Mouse (Mus musculus) forebrain, embryonic 15.5 days (tissue): ENCODE results near the gene Rnf11. TPM values are rescaled to one million over a fixed set of nuclear protein-coding genes. Genes with fewer than 3 reads are reported as not detected.
"Not testable (repeated sequence)": the region's sequence is repeated elsewhere in the genome, so short reads cannot be mapped to it uniquely, and the experiment has no call there.

Experiments used
- ATAC-seq: fragments of 200-750 bp; cut with Nextera tagmentation; replicated peaks from 2 replicates; pipeline ENCODE4 v1.8.0; 2017; ENCODE audit warnings: mild to moderate bottlenecking, moderate TSS enrichment, moderate library complexity
- H3K27ac ChIP-seq: fragments of 300-500 bp; sonication (generic); replicated peaks from 2 replicates; pipeline ENCODE4 v1.5.1; 2015; ENCODE audit warnings: mild to moderate bottlenecking, inconsistent platforms
- H3K27me3 ChIP-seq: fragments of 300-500 bp; sonication (generic); 2 replicates; pipeline ENCODE4 v1.6.1; 2015; ENCODE audit warnings: inconsistent platforms
- H3K36me3 ChIP-seq: fragments of 300-500 bp; sonication (generic); 2 replicates; pipeline ENCODE4 v1.6.1; 2015; ENCODE audit warnings: mild to moderate bottlenecking, inconsistent platforms
- H3K4me1 ChIP-seq: fragments of 300-500 bp; sonication (generic); 2 replicates; pipeline ENCODE4 v1.6.1; 2015; ENCODE audit warnings: inconsistent platforms
- H3K4me2 ChIP-seq: fragments of 300-500 bp; sonication (generic); replicated peaks from 2 replicates; pipeline ENCODE4 v1.6.1; 2015; ENCODE audit warnings: mild to moderate bottlenecking, inconsistent platforms
- H3K4me3 ChIP-seq: fragments of 300-500 bp; sonication (generic); 2 replicates; pipeline ENCODE4 v1.5.1; 2015; ENCODE audit warnings: mild to moderate bottlenecking, inconsistent platforms
- H3K9ac ChIP-seq: fragments of 300-500 bp; sonication (generic); replicated peaks from 2 replicates; pipeline ENCODE4 v1.6.1; 2015; ENCODE audit warnings: mild to moderate bottlenecking, inconsistent platforms
- H3K9me3 ChIP-seq: fragments of 300-500 bp; sonication (generic); 2 replicates; pipeline ENCODE4 v1.6.1; 2016; ENCODE audit warnings: inconsistent platforms
- WGBS: fragments of 180-500 bp; shearing (Covaris S2); methylation state at CpG from one replicate; pipeline ENCODE4 v1.1.7; 2015; ENCODE audit warnings: mixed read lengths; 5-methylcytosine and 5-hydroxymethylcytosine counted together
- polyA plus RNA-seq: library from polyadenylated mRNA; unstranded; fragments of >200 nt; fragmentation: Nextera tagmentation; extraction: Ambion mirVana; gene quantifications from 2 replicates; pipeline ENCODE4 v1.2.1, GENCODE M21; 2015

Gene Rnf11
- polyA plus RNA-seq, 1 experiment from 2014 or later: 62.6 TPM

GRCm38 (mm10) chr4:109406486-109407175, 77.9 kb downstream of the Rnf11 start, which contains the start of gene Ttc39a:
Gene Ttc39a (plus strand): TSS chr4:109406623.
- Histone ChIP-seq H3K4me2 (peak within 1 kb of the TSS; percentile 99), H3K27ac (0 out of 2 replicates have a peak within 1 kb of the TSS, but pooled peaks have one; percentile 3), H3K9ac (peak within 1 kb of the TSS; percentile 68), H3K4me3 (peak within 1 kb of the TSS; percentile 70), H3K4me1 (peaks cover 12% of the 10 kb centered on the region), H3K9me3 (no peaks in the 10 kb centered on the region), H3K36me3 (no peaks in the 10 kb centered on the region), H3K27me3 (no peaks in the 10 kb centered on the region)
- under 1% methylated on average over 48 of the region's 56 CpGs for WGBS
- ATAC-seq: peak; percentile 68

- no peaks in the 10 kb centered on the region for H3K36me3 ChIP-seq
- H3K4me1 ChIP-seq: peaks cover 12% of the 10 kb centered on the region
- WGBS: 9% methylated on average over 3 of the region's 3 CpGs
- H3K27ac ChIP-seq: 0 out of 2 replicates have a peak overlapping the region, but pooled peaks have one; percentile 3
- no peaks in the 10 kb centered on the region for H3K27me3 ChIP-seq
- H3K4me2 ChIP-seq: peak overlapping the region; percentile 99
- peak overlapping the region; percentile 70 for H3K4me3 ChIP-seq
- H3K9ac ChIP-seq: peak overlapping the region; percentile 68
- ATAC-seq: peak; percentile 45
- H3K9me3 ChIP-seq: no peaks in the 10 kb centered on the region
These were observed 78.5 kb downstream of the Rnf11 start for GRCm38 (mm10) chr4:109406054-109406485.

- Histone ChIP-seq H3K4me1 (peaks cover 12% of the 10 kb centered on the region), H3K27ac (no peak overlapping the region), H3K4me3 (no peak overlapping the region), H3K27me3 (no peaks in the 10 kb centered on the region), H3K9ac (no peak overlapping the region), H3K4me2 (no peak overlapping the region), H3K9me3 (no peaks in the 10 kb centered on the region), H3K36me3 (no peaks in the 10 kb centered on the region)
- peak; percentile 35 for ATAC-seq
- 55% methylated on average over 8 of the region's 8 CpGs for WGBS
These were observed 79.1 kb downstream of the Rnf11 start for GRCm38 (mm10) chr4:109405415-109405814.

GRCm38 (mm10) chr4:109404908-109405307, 79.6 kb downstream of the Rnf11 start:
- H3K9ac ChIP-seq, H3K27me3 ChIP-seq, H3K4me2 ChIP-seq, H3K4me3 ChIP-seq, H3K9me3 ChIP-seq, H3K27ac ChIP-seq, ATAC-seq, H3K36me3 ChIP-seq: not testable (repeated sequence)
- 90% methylated on average over 3 of the region's 3 CpGs for WGBS
- peaks cover 12% of the 10 kb centered on the region for H3K4me1 ChIP-seq

GRCm38 (mm10) chr4:109401176-109401689, 83.3 kb downstream of the Rnf11 start:
- H3K4me1 ChIP-seq: peaks cover 6% of the 10 kb centered on the region
- H3K27me3 ChIP-seq: no peaks in the 10 kb centered on the region
- no peak overlapping the region for H3K4me2 ChIP-seq
- H3K9ac ChIP-seq: no peak overlapping the region
- no peaks in the 10 kb centered on the region for H3K9me3 ChIP-seq
- no peak overlapping the region for H3K4me3 ChIP-seq
- no peaks in the 10 kb centered on the region for H3K36me3 ChIP-seq
- WGBS: 72% methylated on average over 5 of the region's 5 CpGs
- ATAC-seq: no peak
- H3K27ac ChIP-seq: no peak overlapping the region

Other genes starting within 250 kb of the Rnf11 start
- 39.6 and 40.6 TPM in 2 replicates for gene Eps15, start 204.5 kb downstream of the Rnf11 start, polyA plus RNA-seq
- gene Ttc39a, start 78.1 kb downstream of the Rnf11 start, polyA plus RNA-seq: 0.50 and 0.71 TPM in 2 replicates
- gene 4930522H14Rik, start 46.6 kb upstream of the Rnf11 start, polyA plus RNA-seq: not detected in 2 replicates
- 14.3 and 15.3 TPM in 2 replicates for gene Cdkn2c, start 182.5 kb upstream of the Rnf11 start, polyA plus RNA-seq
- gene Faf1, start 191.9 kb upstream of the Rnf11 start, polyA plus RNA-seq: 29.0 and 31.3 TPM in 2 replicates